Mouse (Mus musculus): ENCODE measurements around the gene Ninj2.

Gene Ninj2

GRCm38 (mm10) chr6:120147411-120147810 lies 54.3 kb downstream of the Ninj2 start:
- no peak for DNase-seq

DNA sequence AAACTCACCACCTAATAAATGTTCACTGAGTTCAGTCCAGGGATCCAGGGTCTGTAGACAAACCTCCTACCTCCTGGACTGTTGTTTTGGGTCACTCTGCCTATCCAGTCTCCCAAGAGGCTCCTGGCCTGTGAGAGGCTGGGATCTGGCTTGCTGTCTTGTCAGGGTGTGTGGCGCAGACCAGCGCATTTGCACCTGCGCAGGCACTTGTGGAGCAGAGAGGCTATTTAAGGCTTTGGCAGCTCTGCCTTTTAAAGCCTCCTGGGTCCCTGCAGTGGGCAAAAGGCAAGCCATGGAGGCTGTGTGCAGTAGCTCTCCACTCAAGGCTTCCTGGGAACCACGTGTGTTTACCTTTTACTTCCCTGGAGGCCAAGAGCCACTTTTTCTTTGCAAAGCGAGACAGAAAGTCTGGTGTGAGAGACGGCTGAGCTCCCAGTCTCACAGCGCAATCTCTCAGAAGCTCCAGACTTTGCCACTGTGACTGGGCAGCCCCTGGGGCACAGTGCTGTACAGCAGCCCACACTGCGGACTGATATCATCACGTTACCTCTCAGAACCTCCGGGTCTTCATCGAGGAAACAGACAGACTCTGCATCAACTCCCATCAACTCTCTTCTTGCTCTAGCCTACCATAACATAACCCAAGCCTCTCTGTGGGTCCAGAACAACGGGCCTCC lies 55.7 kb downstream of the Ninj2 start:
- DNase-seq = peak in 1 of 2 experiments; percentile 31

GRCm38 (mm10) chr6:120149458-120150120 lies 56.4 kb downstream of the Ninj2 start:
- DNase-seq = no peak

DNA sequence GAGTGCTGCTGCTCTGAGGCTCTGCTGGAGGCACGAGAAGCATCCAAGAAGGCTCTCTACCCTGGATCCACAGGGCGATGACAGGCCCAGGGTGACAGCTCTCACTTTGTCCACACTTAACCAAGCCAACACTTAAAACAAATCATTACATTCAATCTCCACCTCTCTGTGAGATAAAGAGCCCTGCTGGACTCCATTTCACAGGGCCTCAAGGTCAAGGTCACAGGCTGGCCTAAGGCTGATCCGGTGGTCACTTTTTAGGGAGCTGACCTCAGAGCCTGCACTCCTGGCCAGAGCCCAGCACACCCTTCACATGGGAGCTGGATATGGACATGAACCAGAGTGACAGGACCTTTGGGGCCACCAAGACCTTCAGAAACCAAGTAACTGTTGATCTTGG lies 57.1 kb downstream of the Ninj2 start:
- peak in 1 of 2 experiments; percentile 30 for DNase-seq

DNA sequence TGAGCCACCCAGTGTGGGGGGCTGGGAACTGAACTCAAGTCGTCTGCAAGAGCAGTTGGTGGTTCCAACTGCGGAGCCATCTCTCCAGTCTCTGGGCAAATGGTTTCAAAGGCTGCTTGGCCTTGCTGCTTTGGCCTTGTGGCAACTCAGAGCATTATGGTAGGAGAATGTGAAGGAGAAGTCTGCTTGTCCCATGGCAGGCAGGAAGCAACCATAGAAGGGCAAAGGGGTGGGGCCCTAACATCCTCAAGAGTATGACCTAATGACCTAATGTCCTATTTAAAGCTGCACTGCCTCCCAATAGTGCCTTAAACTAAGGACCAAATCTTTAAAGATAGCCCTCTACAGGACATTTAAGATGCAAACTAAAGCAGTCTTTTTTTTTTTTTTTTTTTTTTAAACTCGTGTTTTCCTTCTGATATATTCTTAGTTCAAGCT lies 58.5 kb downstream of the Ninj2 start:
- DNase-seq = peak in 1 of 2 experiments; percentile 36

GRCm38 (mm10) chr6:120152739-120153696 lies 59.9 kb downstream of the Ninj2 start:
- peak in 1 of 2 experiments; percentile 32 for DNase-seq

GRCm38 (mm10) chr6:120154526-120155309 lies 61.6 kb downstream of the Ninj2 start:
- peak in 1 of 2 experiments; percentile 47 for DNase-seq

DNA sequence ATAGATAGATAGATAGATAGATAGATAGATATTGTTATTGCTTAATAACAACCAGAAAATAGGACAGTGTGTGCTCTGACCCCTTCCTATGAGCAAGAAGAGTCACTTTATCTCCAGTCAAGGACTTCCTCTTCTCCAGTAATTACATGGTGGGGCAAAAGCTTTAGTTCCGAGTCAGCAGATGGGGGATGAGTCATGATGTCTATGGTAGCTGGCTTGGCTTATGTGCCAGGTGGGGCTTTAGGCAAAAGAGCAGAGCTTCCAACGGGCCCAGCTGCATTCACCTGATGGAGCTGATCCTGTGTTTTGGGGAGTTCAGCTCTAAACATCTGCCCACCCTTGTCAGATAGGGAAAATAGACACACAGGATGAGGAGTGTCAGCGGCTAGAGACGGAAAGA lies 62.4 kb downstream of the Ninj2 start:
- DNase-seq = peak in 1 of 2 experiments; percentile 6

GRCm38 (mm10) chr6:120157479-120157878 lies 64.3 kb downstream of the Ninj2 start:
- DNase-seq = peak in 1 of 2 experiments; percentile 31

DNA sequence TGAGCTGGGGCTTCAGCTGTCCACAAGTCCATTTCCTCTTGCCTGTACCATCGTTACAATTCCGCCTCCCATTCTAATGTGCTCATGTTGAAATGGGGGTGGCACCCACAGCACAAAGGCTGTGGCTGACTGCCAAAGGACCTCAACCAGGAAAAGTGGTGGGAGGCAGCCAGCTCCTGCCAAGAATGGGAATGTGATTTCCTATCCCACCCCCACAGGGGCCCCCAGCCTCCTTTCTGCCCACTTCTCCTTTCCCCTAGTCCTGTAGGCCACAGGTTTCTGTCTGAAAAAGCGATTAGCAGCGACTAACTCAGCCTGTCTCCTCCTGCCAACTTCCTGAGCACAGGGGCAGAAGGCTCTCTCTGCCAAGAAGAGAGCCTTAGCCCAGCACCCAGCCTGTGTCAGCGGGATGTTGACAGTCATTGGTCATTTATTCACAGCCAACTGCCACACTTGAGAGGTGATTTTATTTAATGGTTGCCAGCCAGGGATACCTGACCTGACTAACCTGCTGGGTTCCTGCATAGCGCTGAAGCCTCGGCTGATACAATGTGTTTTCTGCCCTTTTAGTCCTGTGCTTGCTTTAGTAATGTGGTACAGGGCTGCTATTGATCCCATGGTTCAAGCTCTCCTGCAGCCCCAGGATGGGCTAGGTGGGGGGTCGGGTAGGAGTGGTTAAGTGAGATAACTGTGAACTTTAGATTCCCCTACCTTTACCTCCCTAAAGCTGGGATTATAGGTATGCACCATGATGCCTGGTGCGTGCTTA lies 66.2 kb downstream of the Ninj2 start:
- DNase-seq = peak; percentile 59 to 80

GRCm38 (mm10) chr6:120162928-120163327 lies 69.8 kb downstream of the Ninj2 start:
- DNase-seq = no peak

DNA sequence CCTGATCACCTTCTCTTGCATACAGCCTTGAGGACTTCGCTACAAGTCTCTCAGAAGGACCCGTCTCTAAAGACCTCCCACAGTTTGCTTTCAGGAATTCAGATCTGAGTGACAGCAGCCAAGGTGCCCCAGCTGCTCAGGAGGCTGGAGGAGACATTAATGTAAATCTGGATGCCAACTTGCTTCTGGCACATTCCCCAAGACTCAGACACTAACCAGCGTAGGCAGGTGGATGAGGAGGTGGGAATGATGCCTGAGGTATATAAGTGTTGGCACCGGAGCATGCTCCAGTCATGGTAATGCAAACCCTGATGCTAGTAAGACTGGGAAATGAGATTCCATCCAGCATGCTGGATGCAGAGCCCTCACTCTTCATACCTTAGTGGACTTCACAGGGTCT lies 71.6 kb downstream of the Ninj2 start:
- DNase-seq = no peak

DNA sequence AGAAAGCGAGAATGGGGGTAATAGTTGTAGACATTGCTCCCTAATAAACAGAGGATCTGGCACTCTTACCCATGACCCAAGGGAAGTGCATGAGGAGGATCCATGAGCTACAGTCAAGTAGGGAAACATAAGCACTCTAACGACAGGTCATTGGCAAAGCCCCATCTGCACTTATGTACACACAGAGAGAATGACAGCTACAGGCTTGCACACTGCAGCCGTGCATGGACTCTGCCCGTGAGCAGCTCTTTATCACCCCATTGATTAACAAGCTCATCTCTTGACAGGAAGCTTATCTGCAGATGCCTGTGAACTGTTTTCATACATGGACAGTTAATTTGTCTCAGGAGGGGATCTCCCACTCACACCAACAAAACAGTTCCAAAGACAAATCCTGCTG lies 74.4 kb downstream of the Ninj2 start:
- DNase-seq = no peak

DNA sequence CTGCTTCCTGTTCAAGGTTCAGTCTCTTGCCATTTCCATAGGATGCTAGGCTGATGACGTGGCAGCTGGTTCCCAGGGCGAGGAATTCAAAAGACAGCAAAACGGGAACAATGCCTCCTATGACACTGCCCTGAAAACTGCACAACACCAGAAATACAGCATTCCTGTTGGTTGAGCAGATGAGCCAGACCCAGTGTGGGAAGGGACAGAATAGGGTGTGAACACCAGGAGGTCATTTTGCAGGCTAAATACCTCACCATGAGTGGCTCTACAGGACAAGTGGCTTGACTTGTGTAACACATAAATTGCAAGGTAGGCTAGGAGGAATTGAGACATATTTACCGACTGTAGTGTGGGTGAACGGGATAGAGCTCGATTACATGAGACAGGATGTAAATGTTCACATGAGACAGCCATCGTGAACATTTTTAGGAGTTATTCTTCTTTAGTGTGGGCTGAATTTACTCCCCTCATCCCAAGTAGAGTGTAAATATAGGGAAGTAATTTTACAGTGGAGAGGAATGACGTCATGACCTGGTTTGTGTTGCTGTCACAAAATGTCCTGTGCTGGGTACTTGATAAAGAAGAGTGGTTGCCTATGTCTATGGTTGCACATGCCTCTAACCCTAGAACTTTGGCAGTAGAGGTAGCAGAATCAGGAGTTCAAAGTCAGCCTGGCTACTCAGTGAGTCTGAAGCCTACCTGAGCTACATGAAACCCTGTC lies 79.3 kb downstream of the Ninj2 start:
- no peak for DNase-seq

DNA sequence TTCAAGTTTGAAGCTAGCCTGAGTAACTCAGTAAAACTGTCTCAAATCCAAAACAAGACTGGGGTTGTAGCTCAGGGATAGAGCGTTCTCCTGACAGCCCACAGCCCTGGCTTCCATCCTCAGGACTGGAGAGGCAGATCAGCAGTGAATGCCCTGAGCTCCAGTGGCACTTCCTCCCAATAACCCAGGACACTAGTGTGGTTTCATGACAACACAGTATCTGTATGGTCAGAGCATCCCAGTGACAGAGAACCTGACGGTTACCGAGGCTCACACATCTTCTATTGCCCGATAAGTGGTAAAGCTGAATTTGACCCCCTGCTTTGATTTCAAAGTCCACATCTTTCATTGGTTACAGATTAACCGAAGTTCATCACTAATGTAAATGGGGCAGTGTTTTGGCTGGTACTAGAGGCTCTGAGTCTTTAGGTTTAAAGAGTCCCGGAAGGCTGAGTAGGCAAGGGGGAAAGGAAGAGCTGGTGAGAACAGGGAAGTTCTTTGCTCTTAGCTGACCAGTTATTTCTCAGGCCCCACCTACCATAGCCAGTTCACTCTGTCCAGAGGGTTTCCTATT lies 81.0 kb downstream of the Ninj2 start:
- no peak for DNase-seq

GRCm38 (mm10) chr6:120174602-120175115 lies 81.5 kb downstream of the Ninj2 start:
- DNase-seq = peak in 1 of 2 experiments; percentile 58

GRCm38 (mm10) chr6:120175650-120176049 lies 82.5 kb downstream of the Ninj2 start:
- no peak for DNase-seq

- no peak for DNase-seq
Observed at GRCm38 (mm10) chr6:120179044-120179755, 86.0 kb downstream of the Ninj2 start.

DNA sequence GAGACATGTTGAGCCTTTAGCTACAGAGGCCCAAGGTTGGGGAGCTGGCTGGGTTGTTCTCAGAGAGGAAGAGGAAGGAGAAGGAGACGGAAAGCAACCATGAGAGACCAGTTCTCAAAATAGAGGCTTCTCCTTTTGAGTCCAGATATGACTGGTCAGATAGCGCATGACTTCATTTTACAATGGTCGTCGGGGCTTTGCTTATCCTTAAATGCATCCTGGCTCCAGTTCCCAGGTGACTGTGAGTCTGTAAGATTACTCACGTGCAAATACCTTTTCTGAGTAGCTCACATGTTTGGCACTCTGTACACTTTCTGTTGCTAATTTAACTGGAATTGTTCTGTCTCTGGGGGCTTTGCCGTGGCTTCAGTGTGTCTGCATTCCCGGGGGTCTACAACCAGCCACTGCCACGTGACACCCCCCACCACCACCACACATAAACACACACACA lies 86.6 kb downstream of the Ninj2 start:
- no peak for DNase-seq
